Mouse (Mus musculus): ENCODE measurements around the gene Fam71e1.

The Fam71e1 gene

DNA sequence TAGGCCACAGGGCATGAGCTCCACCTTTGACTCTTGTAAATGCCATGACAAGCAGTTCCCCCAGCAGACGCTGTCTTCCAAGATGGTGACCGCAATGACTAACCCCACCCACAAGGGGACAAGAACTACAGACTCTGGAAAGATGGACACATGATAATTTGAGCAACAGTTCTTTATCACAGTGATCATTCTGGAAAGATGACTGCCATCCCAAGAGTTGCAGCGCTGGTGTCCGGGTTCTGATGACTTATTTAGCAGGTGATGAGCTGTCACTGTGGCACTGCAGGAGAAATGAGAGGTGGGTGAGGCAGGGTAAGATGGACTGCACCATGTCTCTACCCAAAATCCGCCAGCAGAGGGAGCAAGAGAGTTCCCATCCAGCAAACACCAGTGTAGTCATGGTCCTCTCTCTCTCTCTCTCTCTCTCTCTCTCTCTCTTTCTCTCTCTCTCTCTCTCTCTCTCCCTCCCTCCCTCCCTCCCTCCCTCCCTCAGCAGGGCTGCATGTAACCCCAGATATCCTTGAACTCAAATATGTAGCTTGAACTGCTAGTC, 5.3 kb downstream of the Fam71e1 start:
- DNase-seq: peak; percentile 91 to 93

DNA sequence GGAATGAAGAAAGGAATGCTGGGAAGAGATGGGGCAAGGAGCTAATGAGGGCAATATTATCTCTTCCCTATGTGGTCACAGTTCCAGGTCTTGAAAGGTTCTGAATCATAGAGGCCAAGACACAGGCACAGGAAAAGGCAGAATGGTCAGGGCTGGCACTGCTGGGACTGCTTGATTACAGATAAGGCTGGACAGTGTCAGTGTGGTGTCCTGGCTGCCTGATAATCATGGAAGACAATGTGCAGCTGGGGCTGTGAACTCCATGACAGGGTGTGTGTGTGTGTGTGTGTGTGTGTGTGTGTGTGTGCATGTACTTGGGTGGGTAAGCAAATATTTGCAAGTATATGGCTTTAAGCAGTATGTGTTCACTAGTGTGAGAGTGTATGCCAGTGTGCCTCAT, 11.1 kb downstream of the Fam71e1 start:
- DNase-seq: no peak

DNA sequence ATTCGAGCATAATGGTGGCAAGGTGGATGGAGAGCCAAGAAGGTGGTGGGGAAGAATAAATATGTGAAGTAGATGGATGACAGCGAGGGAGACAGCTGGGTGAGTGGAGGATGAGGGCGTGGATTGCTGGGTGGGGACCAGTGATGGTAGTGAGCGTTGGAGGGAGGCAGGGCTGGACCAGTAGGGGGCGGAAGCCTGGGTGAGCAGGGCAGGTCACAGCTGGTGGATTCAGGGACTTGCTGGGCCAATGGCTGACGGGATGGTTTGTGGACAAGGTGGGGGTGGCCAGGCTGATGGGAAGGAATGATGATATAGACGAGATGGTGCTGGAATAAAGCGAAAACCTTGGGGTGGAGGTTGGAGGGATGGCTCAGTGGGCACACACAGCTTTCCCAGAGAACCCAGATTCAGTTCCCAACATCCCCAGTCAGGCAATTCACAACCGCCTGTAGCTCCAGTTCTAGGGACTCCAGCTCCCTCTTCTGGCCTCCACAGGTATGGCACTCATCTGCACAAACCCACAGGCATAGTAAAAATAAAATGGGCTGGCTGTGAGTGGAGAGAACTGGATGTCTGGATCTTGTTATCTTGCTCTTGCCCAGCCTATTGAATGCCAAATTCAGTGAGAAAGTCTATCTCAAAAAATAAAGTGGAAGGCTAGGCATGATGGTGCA, 23.0 kb downstream of the Fam71e1 start:
- DNase-seq: no peak

DNA sequence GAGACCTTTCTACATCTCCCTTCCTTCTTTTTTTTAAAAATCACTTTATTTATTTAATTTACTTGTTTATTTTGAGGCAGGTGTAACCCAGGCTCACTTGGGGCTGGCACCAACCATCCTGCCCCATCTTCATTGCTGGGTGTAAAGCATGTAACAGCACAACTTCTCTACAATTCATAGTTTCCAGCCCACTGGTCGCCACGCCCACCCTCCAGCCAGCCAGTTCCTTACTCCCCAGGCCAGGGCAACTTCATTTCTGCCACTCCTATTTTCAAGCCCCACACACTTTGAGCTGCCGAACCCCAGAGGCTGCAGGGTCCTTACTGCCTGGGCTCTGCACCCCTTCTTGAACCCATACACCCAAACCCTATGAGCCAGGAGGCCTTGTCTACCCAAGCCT, 24.6 kb downstream of the Fam71e1 start:
- no peak for DNase-seq

DNA sequence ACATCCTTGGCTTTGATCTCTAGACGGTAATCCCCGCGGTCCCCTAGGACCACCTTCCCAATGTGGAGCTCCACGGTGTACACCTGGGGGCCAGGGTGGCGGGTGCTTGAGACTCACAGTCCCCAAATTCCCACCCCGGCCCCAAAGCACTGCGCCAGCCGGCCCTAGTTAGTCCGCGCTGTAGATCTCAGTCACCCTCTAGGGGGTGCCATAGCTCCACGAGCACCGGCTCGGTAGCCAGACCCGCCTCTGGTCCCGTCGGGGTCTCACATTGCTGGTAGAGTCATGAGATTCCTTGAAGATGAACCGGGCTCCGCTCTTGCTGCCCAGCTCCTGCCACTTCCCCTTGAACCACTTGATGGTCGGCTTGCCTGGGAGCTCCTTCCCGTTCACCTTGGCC, 25.3 kb downstream of the Fam71e1 start:
- DNase-seq: peak; percentile 88 to 90

DNA sequence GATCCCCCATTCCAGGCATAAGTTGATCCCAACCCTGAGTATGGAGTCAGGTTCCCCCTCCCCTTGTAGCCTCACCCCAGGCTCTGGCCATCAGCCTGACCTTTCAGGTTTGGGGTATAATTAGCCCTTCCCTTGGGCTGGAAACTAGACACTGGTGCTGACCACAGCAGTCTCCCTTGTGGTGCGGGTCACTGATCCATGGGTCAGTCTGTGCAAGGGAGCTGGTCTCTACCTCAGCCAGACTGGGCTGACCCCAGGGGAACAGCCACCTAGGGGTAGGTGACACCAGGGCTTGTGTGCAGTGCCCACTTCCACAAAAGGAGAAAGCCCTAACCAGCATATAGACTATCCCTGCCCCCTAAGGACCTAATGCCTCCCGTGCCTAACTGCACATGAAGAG, 26.7 kb downstream of the Fam71e1 start:
- no peak for DNase-seq

DNA sequence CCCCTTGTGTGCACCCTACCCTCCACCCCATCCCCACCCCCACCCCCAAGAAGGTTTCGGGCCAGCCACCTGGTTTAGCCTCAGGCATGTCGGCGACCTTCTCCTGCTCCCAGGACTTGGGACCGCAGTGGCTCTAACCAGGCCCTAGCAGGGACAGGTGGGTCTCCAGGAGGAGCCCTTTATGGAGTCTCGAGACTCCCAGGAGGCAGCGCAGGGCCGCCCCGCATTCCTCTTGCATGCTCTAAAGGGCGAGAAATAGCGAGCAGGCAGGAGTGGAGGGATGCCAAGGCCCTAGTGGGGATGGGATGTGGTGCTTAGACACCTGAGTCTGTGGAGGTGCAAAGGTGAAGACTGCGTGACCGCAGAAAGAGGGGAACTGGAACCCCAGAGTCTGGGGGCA, 28.1 kb downstream of the Fam71e1 start, which contains the start of gene Mybpc2:
Gene Mybpc2 (minus strand): TSS at position 155 of the 400 bp plus-strand sequence.
- DNase-seq: peak; percentile 45 to 57

DNA sequence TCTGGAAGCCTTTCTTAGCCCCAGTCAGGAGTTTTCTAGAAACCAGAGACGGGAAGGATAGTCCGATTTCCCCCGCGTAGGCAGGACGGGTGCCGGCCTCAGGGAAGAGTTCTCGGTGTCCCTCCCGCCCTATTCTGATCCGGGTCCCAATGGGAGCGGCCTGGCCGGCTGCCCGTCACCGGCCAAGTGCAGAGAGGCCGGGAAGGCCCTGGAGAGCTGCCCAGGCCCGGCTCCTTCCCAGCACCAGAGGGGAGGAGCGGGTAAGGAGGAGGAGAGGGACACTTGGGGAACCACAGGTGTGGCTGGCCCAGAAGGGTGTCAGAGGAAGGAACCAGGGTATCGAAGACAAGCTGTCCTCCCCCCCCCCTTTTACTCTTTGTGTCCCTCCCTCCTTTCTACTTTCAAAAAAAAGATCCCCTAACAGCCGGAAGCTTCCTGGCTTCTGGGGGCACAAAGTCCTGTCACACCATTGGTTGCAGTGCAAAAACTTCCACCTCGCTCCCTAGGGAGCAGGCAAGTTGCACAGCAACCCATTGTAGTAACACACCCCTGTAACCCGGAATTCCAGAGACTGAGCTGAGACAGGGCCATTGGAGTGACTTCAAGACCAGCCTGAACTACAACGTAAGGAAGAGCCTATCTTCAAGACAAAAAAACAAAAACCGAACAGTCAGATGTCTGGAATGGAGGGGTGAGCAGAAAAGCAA, 28.9 kb downstream of the Fam71e1 start:
- peak; percentile 80 to 85 for DNase-seq

DNA sequence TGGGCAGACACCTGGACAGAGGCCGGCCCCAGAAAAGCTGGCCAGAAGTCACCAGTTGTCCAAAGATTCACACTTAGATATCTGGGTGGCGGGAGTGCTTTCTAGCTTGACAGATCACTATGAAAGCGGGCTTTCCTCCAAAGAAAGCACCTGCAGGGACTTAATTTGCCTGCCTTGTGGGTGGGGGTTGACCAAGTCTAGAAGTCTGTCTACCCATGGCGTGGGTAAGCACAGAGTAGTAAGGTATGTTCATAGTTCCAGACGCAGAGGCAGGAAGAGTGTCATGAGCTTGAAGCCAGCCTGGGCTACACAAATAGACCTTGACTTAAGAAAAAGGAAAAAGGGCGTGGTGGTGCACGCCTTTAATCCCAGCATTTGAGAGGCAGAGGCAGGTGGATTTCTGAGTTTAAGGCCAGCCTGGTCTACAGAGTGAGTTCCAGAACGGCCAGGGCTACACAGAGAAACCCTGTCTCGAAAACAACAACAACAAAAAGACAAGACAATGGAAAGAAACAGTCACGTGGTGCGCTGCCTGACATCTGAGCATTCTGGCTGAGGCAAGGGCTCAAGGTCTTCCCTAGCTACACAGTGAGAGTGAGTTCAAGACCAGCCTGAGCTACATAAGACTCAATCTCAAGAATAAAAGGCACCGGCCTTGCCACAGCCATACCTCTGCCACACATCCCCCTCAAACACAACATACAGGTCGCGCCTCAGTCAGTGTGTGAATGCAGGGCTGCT, 30.2 kb downstream of the Fam71e1 start:
- DNase-seq: no peak

DNA sequence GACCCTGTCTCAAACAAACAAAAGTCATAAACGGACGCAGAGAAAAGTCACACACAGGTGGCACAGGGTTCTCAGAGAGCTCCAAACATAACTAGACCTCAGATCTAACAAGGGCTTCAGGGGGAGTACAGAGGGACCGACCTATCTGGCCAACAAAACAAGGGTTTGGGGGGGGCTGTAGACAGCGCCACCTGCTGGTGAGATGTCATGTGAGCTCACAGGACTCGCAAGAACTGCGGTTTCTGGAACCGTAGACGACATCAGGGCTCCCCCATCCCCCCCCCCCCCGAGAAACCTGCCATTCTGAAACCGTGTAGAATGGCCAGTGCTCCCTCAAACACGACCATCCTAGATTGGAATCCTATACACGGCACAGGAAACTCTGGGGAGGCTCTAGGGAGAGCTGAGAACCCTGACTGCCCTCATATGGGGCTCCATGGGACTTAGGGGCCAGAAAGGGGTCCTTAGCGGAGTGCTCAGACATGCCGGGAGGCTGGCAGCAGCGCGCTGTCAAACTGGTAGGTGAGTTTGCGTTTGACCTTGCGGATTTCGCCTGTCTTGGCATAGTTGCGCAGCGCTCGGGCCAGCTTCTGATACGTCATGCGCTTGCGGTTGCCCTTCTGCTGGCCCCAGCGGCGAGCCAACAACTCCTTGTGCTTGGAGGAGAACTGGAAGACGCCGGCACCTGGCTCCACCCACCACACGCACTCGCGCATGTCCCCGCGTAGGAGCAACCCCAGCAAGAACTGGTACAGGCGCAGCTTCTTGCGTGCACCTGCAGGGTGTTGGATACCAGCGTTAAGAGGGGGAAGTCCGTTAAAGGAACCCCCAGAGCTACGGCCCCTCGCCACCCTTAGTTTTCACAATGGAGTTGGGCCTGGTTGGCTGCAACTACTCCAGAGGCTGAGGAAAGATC, 31.4 kb downstream of the Fam71e1 start:
- peak; percentile 89 to 93 for DNase-seq

DNA sequence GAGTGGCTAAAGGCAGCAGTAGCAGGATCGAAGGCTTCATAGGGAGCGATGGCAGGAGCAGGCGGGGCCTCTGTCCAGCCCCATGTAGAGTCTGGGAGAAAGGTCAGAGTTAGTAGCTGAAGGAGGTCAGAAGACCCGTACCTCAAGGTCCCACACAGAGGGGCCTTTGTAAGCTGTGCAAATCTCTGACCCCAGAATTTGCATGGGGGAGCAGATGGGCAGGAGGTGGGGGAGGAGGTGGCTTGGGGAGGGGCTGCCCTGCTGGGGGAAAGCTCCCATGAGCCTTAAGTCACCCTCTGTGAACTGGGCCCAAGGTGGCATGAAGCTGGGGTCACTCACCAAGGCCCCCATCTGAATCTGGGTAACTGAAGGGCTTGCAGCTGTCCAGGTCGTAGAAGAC, 33.1 kb downstream of the Fam71e1 start:
- no peak for DNase-seq

DNA sequence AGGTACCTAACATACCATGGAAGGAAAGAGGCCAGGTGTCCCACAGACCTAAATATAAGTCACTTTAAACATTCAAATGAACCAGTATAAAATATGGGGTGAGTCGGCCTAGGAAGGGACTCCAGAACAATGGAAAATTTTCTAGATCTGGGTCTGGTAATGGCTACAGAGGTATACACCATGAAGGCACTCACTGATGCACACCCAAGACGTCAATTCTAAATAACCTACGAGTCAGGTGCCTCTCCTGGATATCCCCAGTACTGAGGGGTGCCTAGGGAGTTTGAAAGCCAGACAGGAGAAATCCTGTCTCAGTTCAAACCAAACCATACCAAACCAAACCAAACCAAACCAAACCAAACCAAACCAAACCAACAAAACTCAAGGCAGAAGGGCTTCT, 34.1 kb downstream of the Fam71e1 start:
- no peak for DNase-seq

DNA sequence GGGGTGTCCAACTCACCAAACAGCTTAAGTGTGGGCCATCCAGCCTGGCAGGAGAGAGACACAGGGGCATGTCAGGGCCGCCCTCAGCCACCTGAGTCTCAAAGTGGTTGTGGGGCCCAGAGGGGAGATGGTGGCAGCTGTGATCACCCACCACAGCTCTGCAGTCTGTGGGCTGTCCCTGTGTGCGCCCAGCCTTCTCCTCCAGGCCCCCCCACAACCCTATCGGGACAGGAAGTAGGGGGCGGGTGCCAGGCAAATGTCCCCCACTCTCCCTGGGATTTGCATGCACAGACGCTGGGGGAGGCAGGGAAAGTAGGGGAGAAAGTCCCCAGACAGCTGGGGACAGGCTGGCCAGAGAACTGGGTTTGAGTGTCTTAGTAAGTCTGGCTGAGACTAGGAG, 34.8 kb downstream of the Fam71e1 start:
- no peak for DNase-seq

DNA sequence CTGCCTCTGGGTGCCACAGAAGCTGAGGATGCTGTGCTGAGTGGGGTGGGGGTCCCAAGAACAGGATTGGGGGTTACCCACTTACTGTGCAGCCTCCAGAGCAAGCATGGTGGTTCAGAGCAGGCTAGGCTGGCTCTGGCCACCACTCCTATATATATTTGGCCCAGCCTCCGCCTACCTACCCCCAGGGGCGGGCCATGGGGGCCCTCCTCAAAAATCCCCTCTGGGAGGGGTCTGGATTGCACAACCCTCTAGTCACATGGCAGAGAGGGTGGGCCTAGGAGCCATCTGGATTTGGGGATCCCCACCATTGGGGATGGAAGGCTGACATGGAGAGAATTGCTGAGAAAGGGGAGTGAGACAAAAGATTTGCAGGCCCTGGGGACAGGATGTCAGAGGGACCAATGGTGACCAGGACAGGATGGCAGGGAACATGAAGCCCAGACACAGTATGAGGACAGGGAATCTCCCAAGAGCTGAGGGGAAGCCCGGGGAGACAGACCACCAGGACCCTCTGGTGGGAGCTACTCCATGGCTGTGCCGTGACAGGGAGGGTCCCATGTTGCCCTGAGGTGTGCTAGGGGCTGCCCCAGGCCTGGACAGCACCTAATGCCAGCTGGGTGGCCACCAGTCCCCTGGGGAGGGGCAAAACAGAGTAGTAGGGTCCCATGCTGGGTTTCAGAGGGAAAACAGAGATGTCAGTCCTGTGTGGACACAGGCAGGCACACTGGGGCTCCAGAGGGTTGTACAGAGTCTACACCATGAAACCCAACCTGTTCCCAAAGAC, 35.8 kb downstream of the Fam71e1 start, which contains the start of gene Spib:
Gene Spib (minus strand): TSS at position 126 of the 787 bp plus-strand sequence.
- no peak for DNase-seq

DNA sequence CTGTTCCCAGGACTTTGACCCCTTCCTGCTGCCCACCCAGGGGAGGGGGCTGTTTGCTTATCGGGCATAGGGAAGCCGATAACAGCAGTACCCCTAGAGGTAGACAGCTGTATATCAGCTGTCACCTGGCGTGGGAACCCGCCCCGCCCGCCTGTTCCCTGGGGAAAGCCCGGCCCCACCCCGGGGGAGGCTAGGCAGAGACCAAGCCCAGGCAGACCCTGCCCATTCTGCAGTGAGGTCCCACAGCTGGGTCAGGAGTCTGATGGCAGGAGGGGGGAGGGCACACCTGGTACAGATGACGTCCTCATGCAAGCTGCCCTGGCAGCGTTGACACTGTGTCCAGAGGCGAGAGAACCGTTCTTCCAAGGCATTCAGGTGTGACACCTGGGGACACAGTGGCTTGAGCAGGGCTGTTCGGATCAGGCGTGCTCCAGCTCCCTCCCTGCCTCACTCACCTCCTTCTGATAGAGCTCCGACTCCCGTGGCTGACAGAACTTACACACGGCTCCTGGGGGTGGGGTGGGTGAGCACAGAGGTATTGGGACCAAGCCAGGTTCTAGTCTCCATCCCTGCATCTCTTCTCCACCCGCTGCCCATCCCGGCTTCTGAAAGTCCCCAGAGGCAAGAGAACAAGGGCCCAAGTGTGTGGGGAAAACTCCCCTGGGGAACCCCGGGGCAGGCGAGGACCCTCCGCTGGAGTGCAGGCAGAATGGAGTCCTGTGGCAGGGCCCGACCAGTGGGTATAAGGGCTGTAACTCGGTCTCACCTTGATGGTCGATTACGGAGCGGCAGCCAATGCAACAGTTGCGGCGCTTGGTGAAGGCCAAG, 36.8 kb downstream of the Fam71e1 start:
- DNase-seq: no peak

DNA sequence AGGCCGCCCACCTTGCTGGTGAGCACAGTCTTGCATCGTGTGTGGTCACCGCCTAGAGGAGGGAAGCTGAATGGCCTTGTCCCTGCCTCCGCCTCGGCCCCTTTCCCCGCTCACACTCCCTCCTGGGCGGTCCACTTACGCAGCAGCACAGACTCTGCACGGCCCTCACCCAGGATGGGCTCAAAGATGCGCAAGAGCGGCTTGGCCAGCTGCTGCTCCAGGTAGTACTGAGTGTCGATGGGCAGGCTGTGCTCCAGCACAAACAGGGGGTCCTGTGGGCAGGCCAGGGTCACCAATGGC, 37.3 kb downstream of the Fam71e1 start:
- no peak for DNase-seq

DNA sequence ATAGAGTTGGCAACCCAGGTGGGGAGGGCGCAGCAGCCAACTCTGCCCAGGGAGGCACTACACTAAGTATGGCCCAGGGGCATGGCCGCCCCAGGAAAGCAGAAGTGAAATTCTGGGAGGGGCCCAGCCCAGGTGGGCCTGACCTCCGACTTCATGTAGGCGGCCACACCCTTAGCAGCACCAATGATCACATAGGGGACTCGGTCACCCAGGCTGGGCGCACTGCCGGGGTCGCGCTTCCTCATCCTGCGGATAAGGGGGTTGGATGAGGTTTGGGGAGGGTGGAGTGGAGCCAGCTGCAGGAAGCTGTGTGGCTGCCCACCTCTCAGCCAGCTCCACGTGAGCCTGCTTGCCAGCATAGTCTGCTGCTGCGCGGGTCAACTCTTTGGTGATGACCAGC, 37.9 kb downstream of the Fam71e1 start:
- DNase-seq: no peak

DNA sequence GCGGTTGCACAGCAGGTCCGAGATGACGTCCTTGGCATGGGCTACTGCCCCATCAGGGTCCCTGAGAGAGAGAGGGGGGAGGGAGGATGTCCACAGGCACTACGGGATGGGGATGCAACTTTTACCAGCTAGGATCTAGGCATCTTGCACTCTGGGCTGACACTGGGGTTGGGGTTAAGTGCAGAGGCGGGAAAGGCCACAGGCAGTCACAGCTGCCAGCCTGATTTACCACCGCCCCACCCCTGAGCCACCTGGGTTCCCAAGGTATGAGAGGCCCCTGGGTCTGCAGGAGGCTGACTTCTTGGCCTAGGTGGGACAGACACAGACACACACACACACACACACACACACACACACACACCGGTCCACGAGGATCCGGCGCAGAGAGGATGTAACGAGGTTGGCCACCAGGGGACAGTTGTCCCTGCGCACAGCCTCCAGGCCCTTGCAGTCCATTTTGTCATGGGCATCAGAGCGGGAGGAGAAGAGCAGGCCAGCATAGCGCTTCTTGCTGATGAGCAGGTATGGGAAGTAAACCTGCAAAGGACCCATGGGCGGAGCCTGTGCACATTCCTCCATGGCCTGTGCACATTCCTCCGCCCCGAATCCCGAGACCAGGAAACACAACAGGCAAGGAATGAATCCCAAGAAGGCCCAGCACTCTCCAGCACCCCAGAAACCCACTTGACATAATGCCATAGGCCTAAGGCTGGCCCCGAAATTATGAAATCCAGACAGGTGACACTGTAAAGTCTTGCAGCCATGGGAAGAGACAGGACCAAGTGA, 38.5 kb downstream of the Fam71e1 start:
- no peak for DNase-seq

DNA sequence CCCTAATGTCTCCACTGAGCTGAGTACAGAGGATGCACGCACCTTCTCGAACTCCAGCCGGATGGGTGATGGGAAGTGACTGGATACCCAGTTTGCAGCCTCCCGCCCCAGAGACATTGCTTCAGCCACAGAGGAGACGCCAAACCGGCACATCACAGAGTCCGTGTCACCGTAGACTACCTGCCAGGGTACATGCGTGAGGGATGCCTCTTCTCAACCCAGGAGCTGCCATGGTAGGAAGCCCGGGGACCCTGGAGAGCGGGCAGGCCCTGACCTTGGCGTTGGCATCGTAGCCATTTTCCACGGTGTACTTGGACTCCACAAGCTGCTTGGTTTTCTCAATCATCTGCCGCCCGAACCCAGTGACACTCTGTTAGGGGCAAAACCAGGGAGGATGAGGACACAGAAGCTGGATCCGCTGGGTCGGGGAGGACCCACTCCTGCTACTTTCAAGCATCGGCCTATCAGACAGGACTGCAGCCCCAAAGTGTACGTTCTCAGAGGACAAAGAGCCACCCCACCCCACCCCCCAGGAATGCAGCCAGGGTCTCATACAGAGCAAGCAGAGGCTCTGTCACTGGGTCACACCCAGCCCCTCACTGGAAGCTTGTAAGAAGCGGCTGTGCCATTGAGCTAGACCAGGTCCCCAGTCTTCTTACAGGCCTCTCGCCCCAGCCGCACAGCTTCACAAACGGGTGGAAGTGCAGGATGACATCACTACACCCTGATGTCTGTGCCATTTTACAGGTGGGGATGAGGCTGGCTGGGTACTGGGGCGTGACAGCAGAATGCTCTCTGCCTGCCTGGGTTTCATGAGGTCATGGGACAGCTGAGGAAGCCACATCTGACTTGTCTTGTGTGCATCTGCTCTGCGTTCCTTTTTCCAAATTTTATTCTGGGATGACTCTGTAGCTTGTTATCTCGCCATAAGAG, 39.5 kb downstream of the Fam71e1 start:
- DNase-seq: no peak

All from cerebellum, postnatal 10 days (tissue).